Mouse (Mus musculus) left cerebral cortex, adult 2 months (tissue): ENCODE measurements around the gene Cd36. TPM values are rescaled to one million over a fixed set of nuclear protein-coding genes. Genes with fewer than 3 reads are reported as not detected.

Source experiments
- DNase-seq, 2 experiments: peaks; one replicate each; pipeline ENCODE4 v3.0.0; 2021 to 2022; ENCODE audit warnings: low spot score in 2 of 2, mixed read lengths in 1 of 2; ENCODE audit errors: extremely low spot score in 1 of 2
- H3K27ac ChIP-seq: fragments of 200-600 bp; 2 replicates; pipeline ENCODE4 v1.8.1; 2022
- H3K4me3 ChIP-seq: fragments of 200-600 bp; 2 replicates; pipeline ENCODE4 v1.8.1; 2022
- CTCF ChIP-seq: fragments of 200-600 bp; IDR thresholded peaks from 2 replicates; pipeline ENCODE4 v1.8.1; 2022; ENCODE audit warnings: antibody characterized with exemption, mild to moderate bottlenecking, moderate library complexity
- intact Hi-C: fragments of 180-260 bp; cut with DNase I; formaldehyde crosslinking; loops from one replicate; pipeline ENCODE4 v1.15.1; 2025
- total RNA-seq, 2 experiments: library from RNA; stranded (reverse); gene quantifications; 2 replicates each; pipeline ENCODE4 v1.2.3; 2021

The Cd36 gene
- total RNA-seq, 2 experiments from 2014 or later, result 3.0 to 4.1 TPM

- intact Hi-C loops, result no loop called here
- DNase-seq, result no peak
- no peak overlapping the region for H3K4me3 ChIP-seq
- H3K27ac ChIP-seq, result no peak overlapping the region
- TF ChIP-seq CTCF, result no peak
Observed at GRCm38 (mm10) chr5:17854127-17854923, 34.3 kb downstream of the Cd36 start.

- H3K4me3 ChIP-seq, result no peak overlapping the region
- no peak overlapping the region for H3K27ac ChIP-seq
- DNase-seq, result no peak
- intact Hi-C loops, result no loop called here
- TF ChIP-seq CTCF, result no peak; the same call in 1 of the 2 replicates
Observed at GRCm38 (mm10) chr5:17850582-17850981, 38.0 kb downstream of the Cd36 start.

DNA sequence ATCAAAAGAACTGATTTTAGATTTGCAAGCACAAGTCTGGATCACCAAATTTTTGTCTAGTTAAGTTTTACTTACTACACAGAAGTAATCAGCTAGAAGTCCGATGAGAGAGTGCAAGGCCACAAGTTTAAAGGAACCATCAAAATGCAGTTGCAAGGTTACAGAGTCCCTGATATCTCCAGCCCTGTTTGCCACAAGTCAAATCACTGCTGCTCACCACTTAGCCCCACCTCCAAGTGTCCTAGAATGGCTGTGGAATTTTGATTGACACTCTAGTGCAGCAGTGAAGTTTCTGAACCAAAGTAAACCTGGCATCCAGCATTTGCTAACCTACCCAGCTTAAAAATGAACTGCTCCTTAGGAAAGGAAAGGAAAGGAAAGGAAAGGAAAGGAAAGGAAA is 39.0 kb downstream of the Cd36 start:
- intact Hi-C loops, result no loop called here
- no peak for TF ChIP-seq CTCF
- Histone ChIP-seq H3K27ac (no peak overlapping the region), H3K4me3 (no peak overlapping the region)
- no peak for DNase-seq

- Histone ChIP-seq H3K27ac (no peak overlapping the region), H3K4me3 (no peak overlapping the region)
- no peak for TF ChIP-seq CTCF
- intact Hi-C loops, result no loop called here
- no peak for DNase-seq
Observed at GRCm38 (mm10) chr5:17848733-17849132, 39.9 kb downstream of the Cd36 start.

GRCm38 (mm10) chr5:17848267-17848666 is 40.3 kb downstream of the Cd36 start:
- no peak overlapping the region for H3K4me3 ChIP-seq
- intact Hi-C loops, result no loop called here
- DNase-seq, result no peak
- no peak for TF ChIP-seq CTCF
- no peak overlapping the region for H3K27ac ChIP-seq

DNA sequence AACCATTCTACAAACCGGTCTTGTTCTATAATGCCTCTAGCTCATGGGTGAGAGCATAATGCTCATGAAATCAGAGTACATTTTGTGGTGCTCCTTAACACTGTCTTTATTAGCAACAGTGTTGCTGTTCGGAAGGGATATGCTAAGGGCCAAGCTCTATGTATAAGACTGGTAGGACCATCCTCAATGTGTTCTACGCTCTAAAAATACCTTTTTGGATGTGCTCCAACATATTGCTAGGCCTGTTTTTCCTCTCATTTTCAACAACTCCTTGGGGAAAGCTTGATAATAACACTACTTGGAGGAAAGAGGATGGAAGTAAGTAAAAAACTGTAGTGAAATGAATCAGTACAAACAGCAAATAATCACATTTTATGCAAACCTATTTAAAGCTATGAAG is 44.7 kb downstream of the Cd36 start:
- no peak for DNase-seq
- no peak overlapping the region for H3K27ac ChIP-seq
- intact Hi-C loops, result no loop called here
- no peak overlapping the region for H3K4me3 ChIP-seq
- no peak for TF ChIP-seq CTCF

- no peak overlapping the region for H3K27ac ChIP-seq
- no peak for DNase-seq
- no peak for TF ChIP-seq CTCF
- intact Hi-C loops, result no loop called here
- no peak overlapping the region for H3K4me3 ChIP-seq
Observed at GRCm38 (mm10) chr5:17843316-17843715, 45.3 kb downstream of the Cd36 start.

DNA sequence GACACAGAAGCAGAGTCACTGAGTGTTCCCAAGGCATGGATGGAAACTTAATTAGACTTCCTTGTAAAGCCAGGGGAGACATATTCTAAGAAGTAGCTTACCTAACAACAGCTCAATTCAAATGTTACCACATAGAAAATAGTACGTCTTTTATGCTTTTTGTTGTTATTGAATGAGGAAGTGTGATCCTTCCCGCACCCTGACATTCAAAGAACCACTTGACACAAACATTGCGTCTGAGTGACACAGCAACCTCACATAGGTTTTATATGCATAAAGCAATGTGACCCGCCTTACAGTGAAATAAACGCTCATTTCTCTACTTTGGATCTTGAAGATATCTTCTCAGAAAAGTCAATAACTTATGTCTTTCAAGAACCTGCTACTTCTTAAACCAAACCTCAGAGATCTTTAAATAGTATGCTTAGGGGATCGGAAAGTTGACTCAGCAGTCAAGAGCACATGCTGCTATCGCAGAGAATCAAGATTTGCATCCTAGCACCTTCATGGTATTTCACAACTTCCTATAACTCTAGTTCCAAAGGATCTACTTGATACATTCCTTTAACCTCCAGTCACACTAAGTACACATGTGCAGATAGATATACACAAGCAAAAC is 46.4 kb downstream of the Cd36 start:
- no peak for TF ChIP-seq CTCF
- DNase-seq, result no peak
- Histone ChIP-seq H3K4me3 (no peak overlapping the region), H3K27ac (no peak overlapping the region)
- intact Hi-C loops, result no loop called here

DNA sequence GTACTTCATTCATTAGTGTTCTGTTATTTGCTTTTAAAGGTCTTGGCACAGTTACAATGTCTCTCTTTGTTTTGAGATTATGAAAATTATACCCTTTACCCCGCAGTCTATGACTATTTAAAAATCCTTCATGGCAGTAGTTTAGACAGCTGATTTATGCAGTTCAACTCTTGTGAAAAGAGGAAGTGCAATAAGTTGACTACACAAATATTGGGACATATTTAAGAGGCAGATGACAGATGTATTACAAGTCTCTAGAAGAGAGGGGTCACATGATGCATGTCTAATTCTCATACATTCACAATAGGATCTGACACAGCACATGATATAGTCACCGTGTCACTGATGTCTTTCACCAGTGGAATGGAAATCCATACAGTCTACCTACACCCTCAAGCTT is 49.1 kb downstream of the Cd36 start:
- DNase-seq, result no peak
- H3K27ac ChIP-seq, result no peak overlapping the region
- no peak for TF ChIP-seq CTCF
- intact Hi-C loops, result no loop called here
- no peak overlapping the region for H3K4me3 ChIP-seq

- intact Hi-C loops, result no loop called here
- no peak for TF ChIP-seq CTCF
- Histone ChIP-seq H3K4me3 (no peak overlapping the region), H3K27ac (no peak overlapping the region)
- DNase-seq, result no peak
Observed at GRCm38 (mm10) chr5:17836408-17836807, 52.2 kb downstream of the Cd36 start.

- Histone ChIP-seq H3K4me3 (no peak overlapping the region), H3K27ac (no peak overlapping the region)
- DNase-seq, result no peak
- TF ChIP-seq CTCF, result no peak
- intact Hi-C loops, result no loop called here
Observed at GRCm38 (mm10) chr5:17835302-17836097, 53.1 kb downstream of the Cd36 start.

DNA sequence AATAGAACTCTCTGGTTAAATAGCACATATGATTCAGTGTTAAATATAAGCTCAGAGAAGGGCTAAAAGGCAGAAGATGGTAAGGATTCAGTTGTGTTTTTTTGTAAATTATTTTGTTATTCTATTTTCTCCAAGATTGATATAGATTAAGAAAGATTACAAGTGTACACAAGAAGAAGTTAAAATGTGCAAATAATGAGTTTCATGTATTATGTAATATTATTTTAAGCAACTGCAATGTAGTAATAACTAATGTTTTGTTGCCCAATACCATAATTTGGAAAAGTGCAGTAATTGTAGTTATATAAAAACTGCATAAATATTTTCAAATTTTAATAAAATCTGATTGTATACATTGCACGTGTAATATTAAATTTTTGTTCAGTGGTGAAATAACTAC is 54.8 kb downstream of the Cd36 start:
- intact Hi-C loops, result no loop called here
- no peak for DNase-seq
- TF ChIP-seq CTCF, result no peak
- Histone ChIP-seq H3K27ac (no peak overlapping the region), H3K4me3 (no peak overlapping the region)
